Mouse (Mus musculus): ENCODE measurements around the gene D930048N14Rik.
A peak's percentile ranks its signal among the peaks of the same experiment; 100 is the strongest.
"Not testable (repeated sequence)": the region's sequence is repeated elsewhere in the genome, so short reads cannot be mapped to it uniquely, and the experiment has no call there.

D930048N14Rik gene

DNA sequence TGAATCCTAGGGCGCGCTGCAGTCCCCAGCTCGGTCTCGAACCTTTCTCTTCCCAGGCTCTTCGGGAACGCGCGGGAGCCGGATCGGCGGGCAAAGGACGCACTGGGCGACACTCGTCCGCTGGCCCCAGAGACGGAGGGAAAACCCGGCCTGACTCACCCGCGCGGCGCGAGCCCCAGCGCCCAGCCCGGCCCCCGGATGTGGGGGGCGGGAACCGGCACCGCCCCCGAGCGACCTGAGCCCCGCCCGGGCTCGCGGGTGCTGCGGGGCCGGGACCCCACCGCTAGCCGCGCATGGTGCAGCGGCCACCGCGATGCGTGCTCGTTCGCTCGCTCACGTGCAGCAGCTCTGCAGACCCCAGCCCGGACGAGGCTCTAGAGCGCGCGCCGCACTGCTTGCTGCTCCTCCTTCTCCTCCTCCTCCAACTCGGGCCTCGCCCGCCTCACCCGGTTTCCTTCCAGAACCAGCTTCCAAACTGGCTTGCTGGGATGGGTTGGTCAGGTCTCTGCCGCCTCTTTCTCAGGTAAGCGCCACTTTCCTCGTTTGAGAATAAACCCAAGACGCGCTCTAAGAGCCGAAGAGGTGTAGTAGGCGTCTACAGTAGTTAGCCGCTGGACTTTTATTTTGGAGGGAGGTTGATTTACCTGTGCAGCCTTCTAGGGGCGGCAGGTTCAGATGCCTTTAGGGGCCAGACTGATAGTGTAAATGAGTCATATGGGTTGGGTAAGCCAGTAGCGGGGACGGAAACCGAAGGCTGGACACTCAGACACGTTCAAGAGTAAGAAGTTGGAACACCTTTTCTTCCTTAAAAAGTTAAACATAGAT, at the start of gene D930048N14Rik, which contains the start of gene N4bp3:
Gene D930048N14Rik (plus strand): TSS at position 264 of the 825 bp plus-strand sequence.
Gene N4bp3 (minus strand): TSS at position 152 of the 825 bp plus-strand sequence.
- no peak for DNase-seq (ENCODE audit: low spot score in 2 of 2)

- DNase-seq (ENCODE audit: low spot score in 2 of 2), result no peak
Observed at GRCm38 (mm10) chr11:51602253-51602652, 48.5 kb upstream of the D930048N14Rik start.

DNA sequence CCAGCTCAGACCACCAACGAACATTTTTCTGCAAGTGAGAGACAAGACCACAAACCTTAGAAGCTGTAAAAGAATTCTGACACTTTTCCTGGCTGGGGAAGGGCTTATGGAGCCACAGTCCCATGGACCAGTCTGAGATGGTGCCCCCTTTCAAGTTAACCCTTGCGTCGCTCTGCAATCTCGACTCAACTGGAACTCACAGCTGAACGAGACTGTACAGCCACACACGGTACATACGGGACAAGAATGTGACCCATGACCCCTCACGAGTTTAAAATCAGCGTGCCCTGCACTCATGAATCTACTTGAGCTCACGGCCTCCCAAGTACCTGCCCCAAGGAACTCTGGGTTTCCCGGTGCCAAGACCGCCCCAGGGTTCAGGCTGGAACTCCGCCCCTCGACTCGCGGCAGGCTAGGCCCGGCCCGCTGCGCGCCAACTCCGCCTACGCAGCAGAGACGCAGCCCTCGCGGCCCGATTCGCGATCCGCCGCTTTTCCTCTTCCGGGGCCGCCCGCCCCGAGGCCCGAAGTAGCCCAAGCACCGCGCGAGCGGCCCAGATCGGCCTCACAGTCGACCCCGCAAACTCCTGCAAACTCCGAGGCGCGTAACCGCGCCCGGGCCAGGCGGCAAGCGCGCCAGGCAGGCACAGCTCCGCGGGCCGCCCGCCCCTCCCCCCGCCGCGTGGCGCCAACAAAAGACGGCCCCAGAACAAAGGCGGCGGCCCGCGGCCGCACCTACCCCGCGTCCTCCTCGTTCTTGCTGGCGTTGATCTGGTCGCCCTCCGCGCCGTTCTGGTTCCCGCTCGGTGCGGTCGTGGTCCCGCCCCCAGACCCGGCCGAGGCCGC, 44.9 kb upstream of the D930048N14Rik start:
- DNase-seq (ENCODE audit: low spot score in 2 of 2), result peak; percentile 63 to 73

DNA sequence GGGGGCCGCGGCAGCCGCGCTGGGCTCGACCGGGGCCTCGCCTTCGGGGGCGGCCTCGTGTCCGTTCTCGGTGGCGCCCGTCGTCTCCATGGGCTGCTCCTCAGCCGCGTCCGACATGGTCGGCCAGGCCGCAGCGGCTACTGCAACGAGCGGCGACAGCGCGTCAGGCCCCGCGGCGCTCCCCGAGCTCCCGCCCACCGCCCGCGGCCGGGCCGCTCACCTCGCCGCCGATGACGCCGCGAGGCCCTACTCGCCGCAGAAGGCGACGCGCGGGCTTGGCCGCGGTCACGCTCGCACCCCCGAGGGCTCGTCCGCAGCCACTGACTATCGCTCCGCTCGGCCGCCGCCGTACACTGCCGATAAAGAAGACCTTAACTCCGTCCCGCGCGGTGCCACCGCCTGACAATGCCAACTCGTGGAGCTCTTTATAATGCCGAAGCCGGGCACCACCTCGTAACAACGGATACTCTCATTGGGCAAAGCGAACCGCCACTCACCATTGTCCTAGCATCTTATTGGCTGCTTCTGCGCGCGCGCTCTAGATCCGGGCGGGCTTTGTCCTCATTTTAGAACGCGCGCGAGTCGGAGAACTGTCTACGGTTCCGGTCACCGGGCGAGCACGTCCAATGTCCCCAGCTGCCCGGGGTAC, 44.2 kb upstream of the D930048N14Rik start, which contains the start of gene Hnrnpab:
Gene Hnrnpab (minus strand): TSS at position 401 of the 649 bp plus-strand sequence.
- DNase-seq (ENCODE audit: low spot score in 2 of 2), result peak; percentile 96 to 97

DNA sequence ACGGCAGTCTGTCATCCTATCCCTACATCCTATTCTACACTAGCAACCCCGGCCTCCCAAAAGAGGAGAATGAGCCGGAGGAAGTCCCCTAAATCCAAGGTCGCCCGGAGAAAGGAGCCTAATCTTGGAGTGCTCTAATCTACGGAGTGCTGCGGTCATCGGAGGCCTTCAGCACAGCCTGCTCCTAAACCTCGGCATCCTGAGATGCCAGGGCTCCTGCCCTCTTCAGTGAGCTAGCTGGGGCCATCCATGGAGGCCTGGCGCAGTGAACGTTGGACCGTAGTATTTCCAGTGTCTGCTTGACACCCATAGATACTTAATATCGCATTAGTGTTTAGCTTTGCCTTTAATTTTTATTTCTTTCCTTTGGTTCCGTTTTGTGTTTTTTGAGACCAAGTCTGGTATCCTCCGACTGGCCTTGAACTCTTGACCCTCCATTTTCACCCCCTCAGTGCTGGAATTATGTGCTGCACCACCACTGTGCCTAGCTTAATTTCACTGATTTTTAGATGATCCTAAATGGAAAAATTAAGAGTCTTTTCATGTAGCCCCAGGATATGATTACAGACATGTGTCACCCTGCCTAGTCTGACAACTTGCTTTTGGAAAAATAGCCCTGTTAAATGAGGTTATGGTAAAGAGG, 43.5 kb upstream of the D930048N14Rik start:
- DNase-seq (ENCODE audit: low spot score in 2 of 2), result no peak

DNA sequence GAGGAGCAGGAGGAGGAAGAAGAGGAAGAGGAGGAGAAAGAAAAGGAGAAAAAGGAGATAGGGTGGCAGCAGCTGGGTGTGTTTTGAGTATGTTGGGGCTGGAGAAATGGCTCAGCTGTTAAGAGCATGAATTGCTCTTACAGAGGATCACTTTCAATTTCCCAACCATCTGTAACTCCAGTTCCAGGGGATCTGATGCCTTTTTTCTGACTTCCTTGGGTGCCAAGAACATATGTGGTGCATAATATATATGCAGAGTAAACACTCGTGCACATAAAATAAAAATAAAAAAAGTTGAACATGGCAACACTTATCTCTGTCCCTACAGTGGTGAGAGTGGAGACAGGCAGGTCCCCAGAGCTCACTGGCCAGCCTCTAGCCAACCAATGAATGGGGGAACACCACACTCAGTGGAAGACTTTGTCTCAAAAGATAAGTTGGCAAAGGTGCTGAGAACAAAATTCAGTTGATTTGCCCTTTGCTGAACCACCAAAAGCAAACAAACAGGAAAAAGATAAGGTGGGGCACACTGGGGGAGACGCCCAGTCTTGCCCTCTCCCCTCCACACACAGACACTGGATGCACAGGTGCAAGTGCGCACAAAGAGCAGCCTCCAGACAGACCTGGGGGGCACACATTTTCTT, 41.4 kb upstream of the D930048N14Rik start:
- no peak for DNase-seq (ENCODE audit: low spot score in 2 of 2)

GRCm38 (mm10) chr11:51609940-51610339, 40.8 kb upstream of the D930048N14Rik start:
- not testable (repeated sequence) for DNase-seq (ENCODE audit: low spot score in 2 of 2)

- DNase-seq (ENCODE audit: low spot score in 2 of 2), result no peak
Observed at GRCm38 (mm10) chr11:51614256-51614655, 36.5 kb upstream of the D930048N14Rik start.

DNA sequence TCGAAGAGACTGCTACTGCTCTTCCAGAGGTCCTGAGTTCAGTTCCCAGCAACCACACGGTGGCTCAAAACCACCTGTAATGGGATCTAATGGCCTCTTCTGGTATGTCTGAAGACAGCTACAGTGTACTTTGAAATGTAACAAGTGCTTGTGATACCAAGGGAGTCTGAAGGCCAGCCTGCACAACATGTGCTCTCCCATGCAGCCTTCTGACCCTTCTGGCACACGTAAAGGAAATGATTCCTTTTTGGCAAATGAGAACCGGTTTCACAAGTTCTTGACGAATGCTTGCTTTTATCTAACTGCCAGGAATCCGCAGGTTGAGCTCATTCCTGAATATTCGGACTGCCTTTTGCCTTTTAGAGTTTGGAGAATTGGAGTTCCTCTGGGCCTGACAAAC, 35.6 kb upstream of the D930048N14Rik start:
- no peak for DNase-seq (ENCODE audit: low spot score in 2 of 2)

DNA sequence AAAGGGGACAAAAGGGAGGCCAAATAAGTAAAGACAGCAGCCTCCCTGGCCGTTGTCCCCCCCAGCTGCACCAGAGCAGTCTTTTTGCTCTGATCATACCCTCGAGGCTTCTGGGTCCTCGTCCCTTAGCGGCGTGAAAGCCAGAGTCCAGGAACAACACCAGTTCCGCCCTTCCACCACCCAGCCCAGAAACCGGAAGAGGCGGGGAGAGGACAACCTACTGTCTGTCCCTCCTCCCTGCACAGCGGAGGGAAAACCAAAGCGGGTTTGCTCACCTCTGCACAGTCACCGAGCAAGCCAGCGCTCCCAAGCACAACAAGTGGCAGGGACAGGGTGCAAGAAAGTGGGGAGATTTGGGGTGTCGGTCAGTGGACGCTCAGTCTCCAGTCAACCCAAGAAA, 35.2 kb upstream of the D930048N14Rik start:
- DNase-seq (ENCODE audit: low spot score in 2 of 2), result no peak

DNA sequence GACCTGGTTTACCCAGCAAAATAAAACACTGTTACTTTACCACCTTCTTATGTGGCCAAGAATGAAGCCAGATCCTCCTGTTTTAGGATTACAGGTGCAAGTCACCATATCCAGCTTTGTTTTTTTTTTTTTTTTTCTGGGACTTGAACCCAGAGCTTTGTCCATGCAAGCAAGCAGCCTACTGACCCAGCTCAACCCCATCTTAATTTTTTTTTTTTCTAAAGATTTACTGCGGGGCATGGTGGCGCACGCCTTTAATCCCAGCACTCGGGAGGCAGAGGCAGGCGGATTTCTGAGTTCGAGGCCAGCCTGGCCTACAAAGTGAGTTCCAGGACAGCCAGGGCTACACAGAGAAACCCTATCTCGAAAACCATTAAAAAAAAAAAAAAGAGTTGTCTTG, 34.6 kb upstream of the D930048N14Rik start:
- not testable (repeated sequence) for DNase-seq (ENCODE audit: low spot score in 2 of 2)

GRCm38 (mm10) chr11:51617693-51618092, 33.1 kb upstream of the D930048N14Rik start:
- DNase-seq (ENCODE audit: low spot score in 2 of 2), result peak in 1 of 2 experiments; percentile 44

DNA sequence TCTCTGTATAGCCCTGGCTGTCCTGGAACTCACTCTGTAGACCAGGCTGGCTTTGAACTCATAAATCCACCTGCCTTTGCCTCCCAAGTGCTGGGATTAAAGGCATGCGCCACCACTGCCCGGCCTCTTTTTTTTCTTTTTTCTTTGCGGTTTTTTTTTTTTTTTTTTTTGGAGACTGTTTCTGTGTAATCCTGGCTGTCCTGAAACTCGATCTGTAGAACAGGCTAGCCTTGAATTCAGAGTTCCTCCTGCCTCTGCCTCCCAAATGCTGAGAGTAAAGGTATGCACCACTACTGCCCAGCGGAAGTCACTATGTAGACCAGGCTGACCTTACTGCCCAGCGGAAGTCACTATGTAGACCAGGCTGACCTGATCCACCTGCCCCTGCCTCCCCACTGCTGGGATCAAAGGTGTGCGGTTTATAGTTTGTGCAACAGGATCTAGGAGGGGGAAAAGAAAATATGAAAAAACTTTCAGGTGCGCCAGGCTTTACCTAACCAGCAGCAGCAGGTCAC, 31.8 kb upstream of the D930048N14Rik start:
- DNase-seq (ENCODE audit: low spot score in 2 of 2), result no peak

DNA sequence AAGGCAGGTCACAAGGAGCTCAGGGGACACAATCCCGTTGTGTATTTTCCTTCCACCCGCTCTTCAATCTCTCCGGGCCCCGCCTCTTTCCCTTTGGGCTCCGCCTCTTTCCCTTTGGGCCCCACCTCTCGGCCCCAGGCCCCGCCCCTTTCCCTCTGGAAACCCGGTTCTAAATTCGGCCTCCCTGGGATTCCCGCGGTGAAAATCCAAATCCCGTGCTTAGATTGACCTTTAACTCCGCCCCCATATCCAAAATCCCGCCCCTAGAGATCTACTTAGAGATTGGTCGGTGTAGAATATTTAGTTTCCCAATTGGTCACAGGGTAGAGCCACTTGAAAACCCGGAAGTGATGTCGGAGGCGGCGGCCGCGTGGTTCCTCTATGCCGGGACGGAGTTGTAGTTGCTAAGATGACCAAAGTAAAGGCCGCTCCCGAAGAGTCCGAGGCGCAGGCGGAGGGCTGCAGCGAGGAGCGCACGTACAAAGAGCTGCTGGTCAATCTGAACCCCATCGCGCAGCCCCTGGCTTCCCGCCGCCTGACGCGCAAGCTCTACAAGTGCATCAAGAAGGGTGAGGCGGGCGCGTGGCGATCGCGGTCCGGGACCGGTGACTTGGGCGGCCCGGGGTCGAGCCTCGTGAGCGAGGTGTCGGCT, 31.2 kb upstream of the D930048N14Rik start, which contains the start of gene Nhp2:
Gene Nhp2 (plus strand): TSS at position 327 of the 652 bp plus-strand sequence.
- DNase-seq (ENCODE audit: low spot score in 2 of 2), result peak; percentile 88 to 95

DNA sequence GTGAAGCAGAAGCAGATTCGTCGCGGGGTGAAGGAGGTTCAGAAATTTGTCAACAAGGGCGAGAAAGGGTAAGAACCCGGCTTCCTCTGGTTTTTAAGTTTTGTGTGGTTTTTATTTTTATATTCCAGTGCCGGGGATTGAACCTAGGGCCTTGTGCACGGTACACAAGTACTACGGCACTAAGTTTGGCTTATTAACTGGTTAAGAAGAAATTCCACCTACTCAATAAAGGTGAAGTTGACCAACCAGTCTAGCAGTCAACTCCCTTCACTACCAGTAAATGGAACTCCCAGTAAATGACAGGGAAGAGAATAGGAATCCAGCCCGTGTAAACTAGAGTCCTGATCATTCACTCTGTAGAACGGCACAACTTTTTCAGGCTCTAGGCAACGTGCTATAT, 30.7 kb upstream of the D930048N14Rik start:
- DNase-seq (ENCODE audit: low spot score in 2 of 2), result no peak

GRCm38 (mm10) chr11:51621776-51622175, 29.0 kb upstream of the D930048N14Rik start:
- DNase-seq (ENCODE audit: low spot score in 2 of 2), result no peak

- DNase-seq (ENCODE audit: low spot score in 2 of 2), result peak; percentile 82 to 89
Observed at GRCm38 (mm10) chr11:51622971-51623491, 27.7 kb upstream of the D930048N14Rik start.

DNA sequence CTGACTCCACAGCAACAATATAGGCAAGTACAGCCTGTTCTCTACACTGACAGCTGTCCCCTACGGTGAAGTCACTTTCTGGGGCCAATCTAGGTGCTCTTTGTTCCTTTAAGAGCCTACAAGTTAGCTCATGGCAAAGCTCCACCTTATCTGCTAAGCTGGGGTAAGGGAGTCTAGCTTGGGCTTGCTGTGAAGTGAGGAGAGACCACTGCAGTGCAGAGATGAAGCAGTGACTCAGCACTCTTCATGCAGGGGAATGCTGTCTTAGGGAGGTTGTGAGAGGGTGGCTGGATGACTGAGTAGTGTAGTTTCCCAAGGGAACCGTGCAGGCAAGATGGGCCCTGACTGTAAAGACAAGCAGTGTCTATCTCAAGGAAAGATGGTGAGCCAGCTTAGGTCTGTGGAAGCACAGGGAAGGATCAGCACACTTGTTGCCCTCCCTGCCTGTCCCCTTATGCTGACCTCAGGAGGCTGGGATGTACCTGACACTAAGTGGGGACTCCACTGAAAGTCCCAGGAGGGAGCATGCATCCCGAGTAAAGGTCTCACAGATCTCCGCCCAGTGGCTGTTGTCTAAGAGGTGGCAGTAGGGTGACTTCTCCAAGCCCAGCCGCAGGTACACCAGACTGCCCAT, 25.4 kb upstream of the D930048N14Rik start:
- no peak for DNase-seq (ENCODE audit: low spot score in 2 of 2)

- DNase-seq (ENCODE audit: low spot score in 2 of 2), result peak in 1 of 2 experiments; percentile 34
Observed at GRCm38 (mm10) chr11:51627425-51627824, 23.3 kb upstream of the D930048N14Rik start.
